Mouse (Mus musculus) c-Kit-positive CD71-negative TER-119-negative erythroid progenitor cells, embryonic 14.5 days (primary cell): ENCODE measurements around the gene Nek5.
"Not testable (repeated sequence)": the region's sequence is repeated elsewhere in the genome, so short reads cannot be mapped to it uniquely, and the experiment has no call there.

Source experiments
- DNase-seq: peaks from one replicate; pipeline ENCODE4 v3.0.0-alpha.2; 2013; ENCODE audit warnings: low read depth

Nek5 gene

GRCm38 (mm10) chr8:22124220-22125152 lies at the start of gene Nek5:
Gene Nek5, minus strand, starts transcription at chr8:22125053.
- peak; percentile 46 for DNase-seq

DNA sequence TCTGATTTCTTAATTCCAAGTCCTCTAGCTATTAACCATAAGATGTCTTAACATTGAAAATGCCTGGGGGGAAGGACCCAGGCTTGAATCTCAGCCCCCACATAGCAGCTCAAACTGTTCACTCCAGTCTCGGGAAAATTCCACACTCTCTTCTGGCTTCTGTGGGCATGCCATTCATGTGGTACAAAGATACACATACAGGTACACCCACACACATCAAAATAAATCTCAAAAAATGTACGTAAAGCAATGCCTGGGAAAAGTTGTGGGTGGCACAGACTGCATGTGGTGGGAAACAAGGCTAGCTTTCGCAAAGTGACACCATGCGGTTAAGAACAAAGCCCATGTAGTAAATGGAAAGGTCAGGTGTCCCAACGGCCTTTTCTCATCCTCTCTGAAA lies 44.3 kb upstream of the Nek5 start:
- DNase-seq = no peak

- DNase-seq = peak; percentile 81
These were observed 41.3 kb upstream of the Nek5 start, which contains the start of gene Nek3 for GRCm38 (mm10) chr8:22166080-22166603. Gene Nek3, minus strand, starts transcription at chr8:22166435.

DNA sequence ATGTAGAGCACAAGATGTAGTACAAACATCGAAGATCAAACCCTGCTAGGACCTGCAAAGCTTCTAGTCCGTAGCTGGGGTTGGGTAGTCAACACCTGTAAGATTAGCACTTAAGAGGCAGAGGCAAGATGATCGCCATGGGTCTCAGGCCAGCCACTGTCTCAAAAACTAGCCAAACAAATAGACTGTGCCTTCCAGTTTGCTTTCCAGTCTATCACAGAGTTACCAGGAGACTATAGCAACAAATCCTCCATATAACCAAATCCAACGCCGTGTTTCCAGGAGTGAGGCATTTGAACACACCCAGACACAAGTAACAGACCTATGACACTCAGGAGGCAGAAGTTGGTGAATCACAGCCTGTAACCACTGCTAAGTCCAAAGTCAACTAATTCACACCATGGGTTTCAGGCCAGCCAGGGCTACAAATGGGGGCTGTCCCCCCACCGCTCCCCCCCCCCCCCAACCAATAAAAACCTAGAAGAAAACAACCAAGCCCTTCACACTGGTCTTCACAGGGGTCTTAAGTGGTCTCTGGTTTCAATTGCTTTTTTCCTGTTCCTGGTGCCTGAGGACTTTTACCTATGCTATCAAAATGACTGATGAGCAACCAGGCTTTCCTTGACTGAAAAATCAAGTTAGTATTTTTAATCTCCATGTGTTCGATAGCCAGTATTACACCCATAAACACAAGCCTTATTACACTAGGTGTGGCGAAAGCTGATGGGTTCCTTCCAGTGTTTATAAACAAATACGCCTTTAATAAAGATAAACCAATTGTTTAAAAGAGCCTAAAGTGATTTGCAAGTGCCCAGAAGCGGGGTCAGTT lies 40.6 kb upstream of the Nek5 start:
- DNase-seq = no peak

DNA sequence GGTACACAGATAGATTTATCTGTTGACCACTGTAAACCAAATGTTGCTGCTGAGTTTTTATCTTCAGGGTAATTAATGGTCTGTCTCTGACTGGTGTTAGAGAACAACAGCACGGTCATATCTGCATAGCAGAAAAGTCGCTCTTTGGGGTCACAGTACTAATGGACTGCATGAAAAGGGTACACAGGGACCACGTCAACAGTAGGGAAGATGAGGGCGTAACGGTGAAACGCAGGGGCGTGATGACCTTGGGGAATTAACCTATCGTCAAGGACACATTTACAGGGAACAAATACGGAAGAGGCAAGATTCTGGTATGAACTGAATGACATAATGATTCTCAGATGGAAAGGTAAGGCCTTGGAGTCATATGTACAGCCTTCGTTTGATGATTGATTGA lies 39.6 kb upstream of the Nek5 start:
- DNase-seq = no peak

GRCm38 (mm10) chr8:22162206-22162605 lies 37.4 kb upstream of the Nek5 start:
- no peak for DNase-seq

- no peak for DNase-seq
These were observed 25.5 kb upstream of the Nek5 start for GRCm38 (mm10) chr8:22150345-22150663.

DNA sequence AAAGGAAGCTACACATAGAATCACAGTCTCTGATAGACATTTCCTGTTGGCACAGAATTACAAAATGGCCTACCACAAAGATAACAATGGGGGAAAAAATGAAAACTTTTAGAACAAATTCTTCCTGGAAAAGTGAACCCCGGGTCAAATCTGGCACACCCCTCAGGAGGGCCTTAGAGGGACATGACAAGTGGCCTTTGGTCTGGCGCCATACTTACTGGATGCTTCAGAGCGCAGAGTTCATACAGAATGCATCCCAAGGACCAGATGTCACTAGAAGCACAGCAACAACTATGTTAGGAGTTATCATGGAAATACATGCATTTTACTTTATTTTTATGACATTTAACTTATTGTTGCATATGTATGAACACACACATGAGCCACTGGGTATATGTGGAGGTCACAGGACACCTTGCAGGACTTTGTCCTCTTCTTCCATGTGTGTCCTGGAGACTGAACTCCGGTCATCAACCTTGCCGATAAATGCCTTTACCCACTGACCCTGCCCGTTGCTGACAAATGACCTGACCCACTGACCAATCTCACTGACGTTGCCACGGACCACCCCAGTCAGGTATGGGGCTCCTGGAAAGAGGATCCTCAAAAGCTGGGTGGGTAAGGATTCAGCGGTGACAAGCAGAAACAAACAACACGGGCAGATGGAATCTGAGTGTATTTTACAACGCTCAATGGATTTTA lies 24.9 kb upstream of the Nek5 start:
- DNase-seq = no peak

- DNase-seq = no peak
These were observed 23.5 kb upstream of the Nek5 start for GRCm38 (mm10) chr8:22148367-22148740.

- DNase-seq = no peak
These were observed 23.0 kb upstream of the Nek5 start for GRCm38 (mm10) chr8:22147706-22148366.

- no peak for DNase-seq
These were observed 21.0 kb upstream of the Nek5 start for GRCm38 (mm10) chr8:22145831-22146230.

- DNase-seq = no peak
These were observed 19.1 kb upstream of the Nek5 start for GRCm38 (mm10) chr8:22143764-22144491.

- DNase-seq = no peak
These were observed 17.7 kb upstream of the Nek5 start for GRCm38 (mm10) chr8:22142592-22142991.

DNA sequence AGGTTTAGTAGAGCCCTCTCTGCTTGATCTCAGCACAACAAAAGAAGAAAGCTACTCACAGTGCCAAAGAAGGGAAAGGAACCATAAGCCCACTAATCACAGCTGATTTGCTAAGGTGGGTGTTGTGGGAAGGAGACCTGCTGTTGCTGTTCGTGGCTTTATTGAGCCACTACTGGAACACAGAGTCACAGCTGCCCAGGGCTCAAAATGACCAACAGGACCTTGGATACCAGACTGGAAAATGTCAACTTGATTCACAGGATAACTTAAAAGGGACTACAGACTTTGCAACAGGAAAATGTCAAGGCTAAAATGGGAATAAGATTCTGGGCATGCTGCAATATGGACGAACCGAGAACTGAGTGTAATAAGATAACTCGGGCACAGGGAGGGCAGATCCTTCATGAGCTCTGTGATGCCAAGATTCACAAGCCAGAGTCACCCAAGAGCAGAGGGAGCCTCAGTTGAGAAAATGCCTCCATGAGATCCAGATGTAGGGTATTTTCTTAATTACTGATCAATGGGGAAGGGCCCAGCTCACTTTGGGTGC lies 17.1 kb upstream of the Nek5 start:
- no peak for DNase-seq

- not testable (repeated sequence) for DNase-seq
These were observed 11.6 kb upstream of the Nek5 start for GRCm38 (mm10) chr8:22136462-22136861.

GRCm38 (mm10) chr8:22134750-22135135 lies 9.9 kb upstream of the Nek5 start:
- DNase-seq = no peak

GRCm38 (mm10) chr8:22134078-22134749 lies 9.4 kb upstream of the Nek5 start:
- DNase-seq = no peak

GRCm38 (mm10) chr8:22132062-22132461 lies 7.2 kb upstream of the Nek5 start:
- no peak for DNase-seq

DNA sequence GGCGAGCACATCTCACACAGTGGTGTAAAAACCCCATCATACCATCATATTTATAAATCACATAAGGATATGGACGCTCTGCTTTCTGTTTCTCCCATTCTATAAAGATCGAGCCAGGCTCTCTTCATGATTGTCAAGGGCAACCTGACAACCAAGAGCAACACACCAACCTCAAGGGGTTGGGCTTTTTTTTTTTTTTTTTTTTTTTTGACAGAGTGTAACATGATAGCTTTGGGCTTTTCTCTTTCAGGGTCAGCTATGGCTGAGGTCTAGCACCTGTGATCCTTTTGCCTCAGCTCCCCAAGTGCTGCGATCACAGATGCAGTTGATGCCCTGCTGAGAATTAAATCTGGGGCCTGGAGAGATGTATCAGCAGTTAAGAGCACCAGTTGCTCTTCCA lies 17.8 kb downstream of the Nek5 start:
- DNase-seq = no peak

DNA sequence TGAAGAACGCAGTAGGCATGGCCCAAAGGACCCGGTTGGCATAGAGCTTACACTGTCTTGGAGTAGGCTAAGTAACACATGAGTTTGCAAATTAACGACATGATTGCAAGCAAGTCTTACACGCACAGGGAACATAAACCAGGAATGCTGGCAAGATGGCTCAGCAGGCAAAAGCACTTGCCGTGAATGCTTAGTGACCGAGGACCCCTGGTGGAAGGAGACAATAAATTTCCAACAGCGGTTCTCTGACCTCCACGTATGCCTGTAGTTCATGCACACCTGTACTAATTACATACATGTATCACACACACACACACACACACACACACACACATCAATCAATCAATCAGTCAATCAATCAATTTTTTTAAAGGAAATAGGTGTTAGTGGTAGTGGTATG lies 33.3 kb downstream of the Nek5 start:
- peak; percentile 8 for DNase-seq
